Mouse (Mus musculus) ES-E14 (cell line): ENCODE data around the gene Rab11fip5. TPM values are rescaled to one million over a fixed set of nuclear protein-coding genes. Genes with fewer than 3 reads are reported as not detected.

Experiments used
- DNase-seq: peaks from one replicate; pipeline ENCODE4 v3.0.0-alpha.2; 2013; ENCODE audit warnings: low read depth, low spot score
- H3K27ac ChIP-seq: 2 replicates; pipeline ENCODE4 v1.5.1; 2012; ENCODE audit warnings: low read depth, mild to moderate bottlenecking, low read length, moderate library complexity, mixed read lengths; ENCODE audit not compliant: poor library complexity, insufficient read depth, severe bottlenecking
- H3K36me3 ChIP-seq: 2 replicates; pipeline ENCODE4 v1.6.1; 2012; ENCODE audit warnings: mild to moderate bottlenecking, low read length, moderate library complexity, mixed read lengths; ENCODE audit not compliant: control insufficient read depth, poor library complexity, insufficient read depth, severe bottlenecking
- H3K4me1 ChIP-seq, 2 experiments: fragments of 150-350 bp in 1 of 2; sonication (generic) in 1 of 2; 2 replicates each; pipeline ENCODE4 v1.6.1; 2012; ENCODE audit warnings: low read length in 2 of 2, mild to moderate bottlenecking in 1 of 2, mixed read lengths in 1 of 2; ENCODE audit not compliant: control insufficient read depth in 2 of 2, insufficient read depth in 2 of 2, poor library complexity in 1 of 2
- H3K4me3 ChIP-seq, 2 experiments: fragments of 150-350 bp in 1 of 2; sonication (generic) in 1 of 2; 2 replicates each; pipeline ENCODE4 v1.5.1; 2012; ENCODE audit warnings: low read length in 2 of 2, low read depth in 1 of 2, mild to moderate bottlenecking in 1 of 2, mixed read lengths in 1 of 2; ENCODE audit not compliant: insufficient read depth in 1 of 2, poor library complexity in 1 of 2, severe bottlenecking in 1 of 2
- H3K9ac ChIP-seq: 2 replicates; pipeline ENCODE4 v1.6.1; 2012; ENCODE audit warnings: low read depth, mild to moderate bottlenecking, low read length, mixed read lengths; ENCODE audit not compliant: poor library complexity, insufficient read depth, severe bottlenecking
- H3K9me3 ChIP-seq: fragments of 150-350 bp; sonication (generic); 2 replicates; pipeline ENCODE4 v1.6.1; 2012; ENCODE audit warnings: low read depth, mild to moderate bottlenecking, low read length; ENCODE audit not compliant: control insufficient read depth, insufficient read depth
- CHD2 ChIP-seq: IDR thresholded peaks from 2 replicates; pipeline ENCODE4 v1.6.1; 2014; ENCODE audit warnings: mild to moderate bottlenecking, low read depth, low read length, inconsistent platforms
- HCFC1 ChIP-seq: IDR thresholded peaks from 2 replicates; pipeline ENCODE4 v1.6.1; 2012; ENCODE audit warnings: low read length, inconsistent platforms, borderline replicate concordance; ENCODE audit not compliant: insufficient read depth
- MAFK ChIP-seq: IDR thresholded peaks from 2 replicates; pipeline ENCODE4 v1.6.1; 2014; ENCODE audit warnings: mild to moderate bottlenecking, low read depth, low read length, inconsistent platforms; ENCODE audit not compliant: insufficient read depth
- ZC3H11A ChIP-seq: IDR thresholded peaks from 2 replicates; pipeline ENCODE4 v1.6.1; 2012; ENCODE audit warnings: low read depth, mild to moderate bottlenecking, inconsistent platforms, low read length, borderline replicate concordance
- ZNF384 ChIP-seq: IDR thresholded peaks from 2 replicates; pipeline ENCODE4 v1.6.1; 2012; ENCODE audit warnings: low read depth, low read length, inconsistent platforms
- in situ Hi-C, 2 experiments: fragments of 600-800 bp; cut with MboI; formaldehyde crosslinking; loops; one replicate each; pipeline ENCODE4 v1.15.1; 2025; ENCODE audit warnings: low sequenced_read_pairs in 2 of 2, inconsistent platforms in 1 of 2; ENCODE audit not compliant: unreplicated experiment in 2 of 2
- total RNA-seq: library from RNA; depleted of rRNA; stranded (reverse); fragments of 300-350 nt; gene quantifications from 2 replicates; pipeline ENCODE4 v1.2.3, GENCODE M21; 2012

Rab11fip5 gene
- total RNA-seq, 1 experiment = 13.4 TPM

GRCm38 (mm10) chr6:85339273-85339901 lies 35.0 kb downstream of the Rab11fip5 start:
- in situ Hi-C loops = no loop called here
- TF ChIP-seq ZC3H11A (no peak), CHD2 (no peak), HCFC1 (no peak), MAFK (no peak), ZNF384 (no peak)
- Histone ChIP-seq H3K4me1 (no peaks in the 10 kb centered on the region), H3K9ac (no peak overlapping the region), H3K36me3 (no peaks in the 10 kb centered on the region), H3K9me3 (no peaks in the 10 kb centered on the region), H3K4me3 (no peak overlapping the region), H3K27ac (no peak overlapping the region)
- no peak for DNase-seq

GRCm38 (mm10) chr6:85336944-85337343 lies 37.5 kb downstream of the Rab11fip5 start:
- Histone ChIP-seq H3K4me3 (no peak overlapping the region), H3K9me3 (no peaks in the 10 kb centered on the region), H3K36me3 (no peaks in the 10 kb centered on the region), H3K9ac (no peak overlapping the region), H3K27ac (no peak overlapping the region), H3K4me1 (no peaks in the 10 kb centered on the region)
- no peak for DNase-seq
- no peak for TF ChIP-seq CHD2
- in situ Hi-C loops = no loop called here

GRCm38 (mm10) chr6:85335352-85335751 lies 39.1 kb downstream of the Rab11fip5 start:
- no peaks in the 10 kb centered on the region for H3K36me3 ChIP-seq
- no peak for DNase-seq
- no peak overlapping the region for H3K4me3 ChIP-seq
- TF ChIP-seq CHD2 (no peak), MAFK (no peak), HCFC1 (no peak), ZNF384 (no peak), ZC3H11A (no peak)
- peaks cover 2 to 6% of the 10 kb centered on the region in 2 experiments; a peak in 2 of 4 replicates for H3K4me1 ChIP-seq
- H3K27ac ChIP-seq = no peak overlapping the region
- in situ Hi-C loops = no loop called here
- H3K9ac ChIP-seq = no peak overlapping the region
- no peaks in the 10 kb centered on the region for H3K9me3 ChIP-seq

GRCm38 (mm10) chr6:85334851-85335250 lies 39.6 kb downstream of the Rab11fip5 start:
- in situ Hi-C loops = no loop called here
- TF ChIP-seq ZC3H11A = no peak
- no peak for TF ChIP-seq MAFK
- TF ChIP-seq CHD2 = no peak
- no peak for TF ChIP-seq HCFC1
- TF ChIP-seq ZNF384 = no peak
- DNase-seq = no peak
- no peak overlapping the region for H3K4me3 ChIP-seq
- no peaks in the 10 kb centered on the region for H3K9me3 ChIP-seq
- no peaks in the 10 kb centered on the region for H3K36me3 ChIP-seq
- H3K27ac ChIP-seq = no peak overlapping the region
- no peak overlapping the region for H3K9ac ChIP-seq
- H3K4me1 ChIP-seq = peaks cover 2 to 6% of the 10 kb centered on the region in 2 experiments; a peak in 2 of 4 replicates

- no peaks in the 10 kb centered on the region for H3K36me3 ChIP-seq
- DNase-seq = no peak
- H3K4me3 ChIP-seq = no peak overlapping the region
- H3K9me3 ChIP-seq = no peaks in the 10 kb centered on the region
- H3K4me1 ChIP-seq = peaks cover 2 to 6% of the 10 kb centered on the region in 2 experiments; a peak in 2 of 4 replicates
- in situ Hi-C loops = no loop called here
- no peak overlapping the region for H3K27ac ChIP-seq
- TF ChIP-seq CHD2 (no peak), ZC3H11A (no peak), ZNF384 (no peak), HCFC1 (no peak), MAFK (no peak)
- no peak overlapping the region for H3K9ac ChIP-seq
These were observed 40.2 kb downstream of the Rab11fip5 start for GRCm38 (mm10) chr6:85334251-85334650.
